Mouse (Mus musculus): ENCODE measurements around the gene Olfr1506.

DNA sequence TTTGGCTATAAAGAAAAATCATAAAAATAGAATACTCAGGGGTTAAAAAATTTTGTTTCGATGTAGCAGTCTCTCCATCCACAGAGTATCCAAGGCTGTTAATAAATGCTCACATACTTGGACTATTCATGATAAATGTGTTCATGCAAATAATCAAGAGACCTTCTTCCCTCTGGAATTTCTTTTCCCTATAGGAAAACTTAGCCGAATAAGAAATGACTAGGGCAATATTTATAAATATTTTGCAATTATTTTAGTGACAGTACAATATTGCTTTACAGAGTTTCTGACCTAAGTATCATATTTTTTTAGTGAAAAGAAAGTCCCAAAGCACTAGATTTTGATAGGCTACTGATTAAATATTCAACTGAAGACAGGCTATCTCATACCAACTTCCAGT, 46.6 kb upstream of the Olfr1506 start, which contains the start of gene Olfr1271:
- TF ChIP-seq CTCF (conservative IDR thresholded peaks at IDR 0.05; ENCODE audit: low read length) (no peak), NANOG (IDR thresholded peaks at IDR 0.05; ENCODE audit: borderline replicate concordance, low read length) (no peak)

Measured in E14TG2a.4 (cell line).